Mouse (Mus musculus): ENCODE data around the gene Btbd35f22.
"Not testable (repeated sequence)": the region's sequence is repeated elsewhere in the genome, so short reads cannot be mapped to it uniquely, and the experiment has no call there.

The Btbd35f22 gene

GRCm38 (mm10) chrX:32047529-32047928 is at the start of gene Btbd35f22:
TSS of gene Btbd35f22 (plus strand) at chrX:32047829.
- DNase-seq (ENCODE audit: low spot score) = not testable (repeated sequence)
